Mouse (Mus musculus): ENCODE measurements around the gene Etnk1. TPM values are rescaled to one million over a fixed set of nuclear protein-coding genes. Genes with fewer than 3 reads are reported as not detected.
A peak's percentile ranks its signal among the peaks of the same experiment; 100 is the strongest.

Etnk1 gene
- polyA plus RNA-seq, 1 experiment = 113 TPM

- peaks cover 11% of the 10 kb centered on the region for H3K4me1 ChIP-seq (replicated peaks; ENCODE audit: control insufficient read depth, insufficient read depth, low read length)
- H3K36me3 ChIP-seq (ENCODE audit: control insufficient read depth, insufficient read depth, low read length) = peaks cover 72% of the 10 kb centered on the region
- TF ChIP-seq CTCF (IDR thresholded peaks at IDR 0.05; ENCODE audit: borderline replicate concordance, control insufficient read depth, extremely low read depth, insufficient read depth, low read length, poor library complexity) (no peak), POLR2A (IDR thresholded peaks at IDR 0.05; ENCODE audit: control insufficient read depth, extremely low read depth, insufficient read depth, low read length, poor library complexity) (no peak)
- DNase-seq = no peak
- H3K27me3 ChIP-seq (ENCODE audit: control insufficient read depth, insufficient read depth, low read length) = no peaks in the 10 kb centered on the region
- H3K27ac ChIP-seq (ENCODE audit: control insufficient read depth, insufficient read depth, low read length) = no peak overlapping the region
- no peak overlapping the region for H3K4me3 ChIP-seq (ENCODE audit: control insufficient read depth, insufficient read depth, low read length)
- WGBS = 66% methylated on average over 14 of the region's 14 CpGs
Observed at GRCm38 (mm10) chr6:143180511-143180910, 13.5 kb downstream of the Etnk1 start.

GRCm38 (mm10) chr6:143184099-143184498 is 17.1 kb downstream of the Etnk1 start:
- H3K27ac ChIP-seq (ENCODE audit: control insufficient read depth, insufficient read depth, low read length) = no peak overlapping the region
- no peak for TF ChIP-seq POLR2A (IDR thresholded peaks at IDR 0.05; ENCODE audit: control insufficient read depth, extremely low read depth, insufficient read depth, low read length, poor library complexity)
- no peak for TF ChIP-seq CTCF (IDR thresholded peaks at IDR 0.05; ENCODE audit: borderline replicate concordance, control insufficient read depth, extremely low read depth, insufficient read depth, low read length, poor library complexity)
- no peak for DNase-seq
- H3K27me3 ChIP-seq (ENCODE audit: control insufficient read depth, insufficient read depth, low read length) = no peaks in the 10 kb centered on the region
- H3K4me1 ChIP-seq (replicated peaks; ENCODE audit: control insufficient read depth, insufficient read depth, low read length) = peaks cover 2% of the 10 kb centered on the region; the same call in 1 of the 2 replicates
- WGBS = 95% methylated on average over 3 of the region's 3 CpGs
- no peak overlapping the region for H3K4me3 ChIP-seq (ENCODE audit: control insufficient read depth, insufficient read depth, low read length)
- peaks cover 77% of the 10 kb centered on the region for H3K36me3 ChIP-seq (ENCODE audit: control insufficient read depth, insufficient read depth, low read length)

- H3K36me3 ChIP-seq (ENCODE audit: control insufficient read depth, insufficient read depth, low read length) = peaks cover 78% of the 10 kb centered on the region
- H3K4me1 ChIP-seq (replicated peaks; ENCODE audit: control insufficient read depth, insufficient read depth, low read length) = peaks cover 2% of the 10 kb centered on the region; the same call in 1 of the 2 replicates
- peak; percentile 47 for DNase-seq
- TF ChIP-seq POLR2A (IDR thresholded peaks at IDR 0.05; ENCODE audit: control insufficient read depth, extremely low read depth, insufficient read depth, low read length, poor library complexity) = no peak
- TF ChIP-seq CTCF (IDR thresholded peaks at IDR 0.05; ENCODE audit: borderline replicate concordance, control insufficient read depth, extremely low read depth, insufficient read depth, low read length, poor library complexity) = no peak
- H3K4me3 ChIP-seq (ENCODE audit: control insufficient read depth, insufficient read depth, low read length) = no peak overlapping the region
- WGBS = 87% methylated on average over 5 of the region's 5 CpGs
- H3K27me3 ChIP-seq (ENCODE audit: control insufficient read depth, insufficient read depth, low read length) = no peaks in the 10 kb centered on the region
- H3K27ac ChIP-seq (ENCODE audit: control insufficient read depth, insufficient read depth, low read length) = no peak overlapping the region
Observed at GRCm38 (mm10) chr6:143184745-143185144, 17.7 kb downstream of the Etnk1 start.

- peaks cover 2% of the 10 kb centered on the region; the same call in 1 of the 2 replicates for H3K4me1 ChIP-seq (replicated peaks; ENCODE audit: control insufficient read depth, insufficient read depth, low read length)
- WGBS = 95% methylated on average over 7 of the region's 7 CpGs
- no peak overlapping the region for H3K4me3 ChIP-seq (ENCODE audit: control insufficient read depth, insufficient read depth, low read length)
- TF ChIP-seq POLR2A (IDR thresholded peaks at IDR 0.05; ENCODE audit: control insufficient read depth, extremely low read depth, insufficient read depth, low read length, poor library complexity) (no peak), CTCF (IDR thresholded peaks at IDR 0.05; ENCODE audit: borderline replicate concordance, control insufficient read depth, extremely low read depth, insufficient read depth, low read length, poor library complexity) (no peak)
- peaks cover 81% of the 10 kb centered on the region for H3K36me3 ChIP-seq (ENCODE audit: control insufficient read depth, insufficient read depth, low read length)
- H3K27ac ChIP-seq (ENCODE audit: control insufficient read depth, insufficient read depth, low read length) = no peak overlapping the region
- DNase-seq = no peak
- no peaks in the 10 kb centered on the region for H3K27me3 ChIP-seq (ENCODE audit: control insufficient read depth, insufficient read depth, low read length)
Observed at GRCm38 (mm10) chr6:143190838-143191476, 23.9 kb downstream of the Etnk1 start.

GRCm38 (mm10) chr6:143191477-143192098 is 24.6 kb downstream of the Etnk1 start:
- no peak overlapping the region for H3K27ac ChIP-seq (ENCODE audit: control insufficient read depth, insufficient read depth, low read length)
- no peak for TF ChIP-seq CTCF (IDR thresholded peaks at IDR 0.05; ENCODE audit: borderline replicate concordance, control insufficient read depth, extremely low read depth, insufficient read depth, low read length, poor library complexity)
- TF ChIP-seq POLR2A (IDR thresholded peaks at IDR 0.05; ENCODE audit: control insufficient read depth, extremely low read depth, insufficient read depth, low read length, poor library complexity) = no peak
- peaks cover 2% of the 10 kb centered on the region; the same call in 1 of the 2 replicates for H3K4me1 ChIP-seq (replicated peaks; ENCODE audit: control insufficient read depth, insufficient read depth, low read length)
- 90% methylated on average over 9 of the region's 9 CpGs for WGBS
- DNase-seq = no peak
- no peak overlapping the region for H3K4me3 ChIP-seq (ENCODE audit: control insufficient read depth, insufficient read depth, low read length)
- no peaks in the 10 kb centered on the region for H3K27me3 ChIP-seq (ENCODE audit: control insufficient read depth, insufficient read depth, low read length)
- peaks cover 80% of the 10 kb centered on the region for H3K36me3 ChIP-seq (ENCODE audit: control insufficient read depth, insufficient read depth, low read length)

- H3K4me3 ChIP-seq (ENCODE audit: control insufficient read depth, insufficient read depth, low read length) = no peak overlapping the region
- H3K27ac ChIP-seq (ENCODE audit: control insufficient read depth, insufficient read depth, low read length) = no peak overlapping the region
- peaks cover 84% of the 10 kb centered on the region for H3K36me3 ChIP-seq (ENCODE audit: control insufficient read depth, insufficient read depth, low read length)
- peaks cover 2% of the 10 kb centered on the region; the same call in 1 of the 2 replicates for H3K4me1 ChIP-seq (replicated peaks; ENCODE audit: control insufficient read depth, insufficient read depth, low read length)
- H3K27me3 ChIP-seq (ENCODE audit: control insufficient read depth, insufficient read depth, low read length) = no peaks in the 10 kb centered on the region
- TF ChIP-seq CTCF (IDR thresholded peaks at IDR 0.05; ENCODE audit: borderline replicate concordance, control insufficient read depth, extremely low read depth, insufficient read depth, low read length, poor library complexity) = no peak
- no peak for TF ChIP-seq POLR2A (IDR thresholded peaks at IDR 0.05; ENCODE audit: control insufficient read depth, extremely low read depth, insufficient read depth, low read length, poor library complexity)
- 95% methylated on average over 8 of the region's 8 CpGs for WGBS
- no peak for DNase-seq
Observed at GRCm38 (mm10) chr6:143192709-143193108, 25.7 kb downstream of the Etnk1 start.
